Mouse (Mus musculus): ENCODE data around the gene Tyw1. TPM values are rescaled to one million over a fixed set of nuclear protein-coding genes. Genes with fewer than 3 reads are reported as not detected.
"Not testable (repeated sequence)": the region's sequence is repeated elsewhere in the genome, so short reads cannot be mapped to it uniquely, and the experiment has no call there.

Gene Tyw1
- polyA plus RNA-seq, 1 experiment from 2014 or later = 23.4 TPM

GRCm38 (mm10) chr5:130236302-130236701 lies 19.1 kb upstream of the Tyw1 start:
- no peak overlapping the region for H3K4me2 ChIP-seq
- no peaks in the 10 kb centered on the region for H3K27me3 ChIP-seq (replicated peaks)
- no peak overlapping the region for H3K4me3 ChIP-seq (replicated peaks)
- WGBS = 94% methylated on average over 8 of the region's 8 CpGs
- H3K9ac ChIP-seq = no peak overlapping the region
- H3K4me1 ChIP-seq = no peaks in the 10 kb centered on the region
- ATAC-seq (ENCODE audit: insufficient read depth, low FRiP score, low read depth) = no peak
- H3K27ac ChIP-seq = no peak overlapping the region
- peaks cover 78% of the 10 kb centered on the region for H3K36me3 ChIP-seq
- H3K9me3 ChIP-seq = no peaks in the 10 kb centered on the region

DNA sequence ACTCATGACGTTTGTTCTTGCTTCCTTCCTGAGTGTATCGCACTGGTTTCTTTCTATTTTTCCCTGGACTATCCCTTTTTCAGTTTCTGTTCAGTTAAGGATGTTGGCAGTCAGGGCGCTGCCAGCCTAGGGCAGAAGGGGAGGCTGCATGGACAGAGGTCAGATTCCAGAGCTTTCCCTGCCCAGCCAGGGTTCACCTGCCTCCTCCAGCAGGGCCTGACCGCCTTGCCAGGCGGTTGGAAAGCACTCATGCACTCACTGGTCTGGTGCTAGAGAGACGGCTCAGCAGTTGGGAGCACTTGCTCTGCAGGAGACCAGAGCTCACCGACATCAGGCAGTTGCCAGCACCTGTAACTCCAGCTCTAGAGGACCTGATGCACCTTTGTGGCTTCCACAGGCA lies 16.2 kb upstream of the Tyw1 start:
- no peaks in the 10 kb centered on the region for H3K9me3 ChIP-seq
- peaks cover 69% of the 10 kb centered on the region for H3K36me3 ChIP-seq
- WGBS = 89% methylated on average over 7 of the region's 7 CpGs

DNA sequence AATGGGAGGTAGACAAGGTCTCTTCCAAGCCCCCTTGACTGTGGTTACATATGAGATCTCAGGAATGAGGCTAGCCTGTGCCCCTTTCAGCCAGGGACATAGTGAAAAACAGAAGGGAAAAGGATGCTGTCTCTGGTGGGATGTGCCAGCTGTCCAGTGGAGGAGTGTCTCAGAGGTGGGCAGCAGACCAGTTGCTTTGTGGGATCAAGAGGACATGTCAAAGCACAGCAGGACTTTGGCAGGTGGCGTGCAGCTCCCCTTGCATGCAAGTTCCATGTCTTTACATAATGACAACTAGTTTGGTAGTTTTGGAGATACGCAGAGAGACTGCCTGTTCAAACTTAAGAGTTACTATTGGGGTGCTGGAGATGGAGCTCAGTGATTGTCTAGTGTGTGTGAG lies 15.6 kb upstream of the Tyw1 start:
- H3K36me3 ChIP-seq = peaks cover 70% of the 10 kb centered on the region
- WGBS = 94% methylated on average over 2 of the region's 2 CpGs

More for the DNA sequence above, 16.2 kb upstream of the Tyw1 start:
- Histone ChIP-seq H3K4me2 (no peak overlapping the region), H3K4me1 (no peaks in the 10 kb centered on the region), H3K27ac (no peak overlapping the region), H3K4me3 (replicated peaks) (no peak overlapping the region), H3K9ac (no peak overlapping the region), H3K27me3 (replicated peaks) (no peaks in the 10 kb centered on the region)
- ATAC-seq (ENCODE audit: insufficient read depth, low FRiP score, low read depth) = no peak

DNA sequence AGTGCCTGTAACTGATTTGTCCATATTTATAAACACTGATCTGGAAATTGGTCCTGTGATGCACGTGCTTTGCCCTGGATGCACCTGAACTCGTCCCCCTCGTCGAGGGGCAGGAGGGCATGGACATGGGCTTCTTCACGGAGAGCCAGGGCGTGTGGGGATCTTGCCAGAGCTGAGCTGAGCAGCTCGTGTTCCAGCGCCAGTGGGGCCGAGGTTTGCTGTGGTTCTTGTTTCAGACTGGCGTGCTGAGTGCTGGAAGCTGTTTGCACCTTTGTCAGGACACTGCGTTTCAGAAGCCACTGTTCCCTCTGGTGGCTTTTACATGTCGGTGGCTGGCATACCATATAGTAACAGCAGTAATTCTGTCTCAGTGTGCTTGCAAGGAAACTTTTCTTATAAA lies 14.0 kb upstream of the Tyw1 start:
- WGBS = 91% methylated on average over 12 of the region's 12 CpGs
- Histone ChIP-seq H3K27me3 (replicated peaks) (no peaks in the 10 kb centered on the region), H3K27ac (no peak overlapping the region), H3K4me1 (no peaks in the 10 kb centered on the region), H3K9me3 (no peaks in the 10 kb centered on the region), H3K9ac (no peak overlapping the region), H3K4me2 (no peak overlapping the region), H3K36me3 (peaks cover 73% of the 10 kb centered on the region), H3K4me3 (replicated peaks) (no peak overlapping the region)
- no peak for ATAC-seq (ENCODE audit: insufficient read depth, low FRiP score, low read depth)

More for the DNA sequence above, 15.6 kb upstream of the Tyw1 start:
- Histone ChIP-seq H3K9ac (no peak overlapping the region), H3K4me2 (no peak overlapping the region), H3K27ac (no peak overlapping the region), H3K9me3 (no peaks in the 10 kb centered on the region), H3K4me1 (no peaks in the 10 kb centered on the region), H3K27me3 (replicated peaks) (no peaks in the 10 kb centered on the region), H3K4me3 (replicated peaks) (no peak overlapping the region)
- ATAC-seq (ENCODE audit: insufficient read depth, low FRiP score, low read depth) = no peak

DNA sequence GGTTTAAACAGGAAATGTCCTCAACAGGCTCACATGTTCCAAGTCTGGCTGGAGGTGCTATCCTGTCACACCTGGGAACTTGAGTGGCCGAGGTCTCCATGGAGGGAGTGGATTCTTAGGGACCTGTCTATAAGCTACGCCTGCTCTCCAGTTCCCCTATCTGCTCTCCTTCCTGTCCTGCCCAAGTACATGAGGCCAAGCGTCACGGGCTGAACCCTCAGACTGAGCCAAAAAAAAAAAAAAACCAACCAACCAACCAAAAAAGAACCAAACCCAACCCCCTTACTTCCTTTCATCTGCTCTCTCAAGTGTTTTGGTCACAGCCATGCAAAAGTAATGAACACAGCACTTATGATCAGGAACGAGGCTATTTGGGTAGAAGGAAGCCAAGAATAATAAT lies 7.6 kb upstream of the Tyw1 start:
- Histone ChIP-seq H3K4me2 (no peak overlapping the region), H3K4me1 (no peaks in the 10 kb centered on the region), H3K9me3 (no peaks in the 10 kb centered on the region), H3K4me3 (replicated peaks) (no peak overlapping the region), H3K36me3 (peaks cover 77% of the 10 kb centered on the region), H3K27ac (no peak overlapping the region), H3K9ac (no peak overlapping the region), H3K27me3 (replicated peaks) (no peaks in the 10 kb centered on the region)
- 68% methylated on average over 5 of the region's 5 CpGs for WGBS
- ATAC-seq (ENCODE audit: insufficient read depth, low FRiP score, low read depth) = no peak

- no peaks in the 10 kb centered on the region for H3K9me3 ChIP-seq
- no peaks in the 10 kb centered on the region for H3K27me3 ChIP-seq (replicated peaks)
- H3K27ac ChIP-seq = peak overlapping the region; percentile 70
- H3K4me3 ChIP-seq (replicated peaks) = peak overlapping the region; percentile 57
- H3K4me2 ChIP-seq = peak overlapping the region; percentile 62
- 11% methylated on average over 19 of the region's 19 CpGs for WGBS
- peaks cover 29% of the 10 kb centered on the region for H3K36me3 ChIP-seq
- peak overlapping the region; percentile 32 for H3K9ac ChIP-seq
- H3K4me1 ChIP-seq = peaks cover 16% of the 10 kb centered on the region; the same call in 1 of the 2 replicates
- no peak for ATAC-seq (ENCODE audit: insufficient read depth, low FRiP score, low read depth)
Measured at GRCm38 (mm10) chr5:130254164-130255016, 1.0 kb upstream of the Tyw1 start.

DNA sequence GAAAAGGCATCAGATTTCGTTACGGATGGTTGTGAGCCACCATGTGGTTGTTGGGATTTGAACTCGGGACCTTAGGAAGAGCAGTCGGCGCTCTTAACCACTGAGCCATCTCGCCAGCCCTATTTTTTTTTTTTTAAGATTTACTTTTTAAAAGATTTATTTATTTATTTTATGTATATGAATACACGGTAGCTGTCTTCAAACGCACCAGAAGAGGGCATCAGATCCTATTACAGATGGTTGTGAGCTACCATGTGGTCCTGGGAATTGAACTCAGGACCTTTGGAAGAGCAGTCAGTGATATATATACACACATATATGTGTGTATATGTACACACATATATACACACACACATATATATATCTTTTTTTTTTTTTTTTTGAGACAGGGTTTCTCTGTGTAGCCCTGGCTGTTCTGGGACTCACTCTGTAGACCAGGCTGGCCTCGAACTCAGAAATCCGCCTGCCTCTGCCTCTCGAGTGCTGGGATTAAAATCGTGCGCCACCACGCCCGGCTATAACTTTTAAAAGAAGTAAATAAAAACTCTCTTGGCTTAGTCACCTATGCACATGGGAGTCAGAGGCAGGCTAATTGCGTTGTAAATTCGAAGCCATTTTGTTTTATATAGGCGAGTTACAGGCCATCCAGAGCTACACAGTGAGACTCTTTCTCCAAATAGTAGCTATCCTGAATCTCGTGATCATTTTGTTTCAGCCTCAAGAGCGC lies 543 bp downstream of the Tyw1 start:
- 26% methylated on average over 20 of the region's 20 CpGs for WGBS
- peak overlapping the region; percentile 67 for H3K27ac ChIP-seq
- not testable (repeated sequence) for H3K27me3 ChIP-seq (replicated peaks); H3K9me3 ChIP-seq; H3K9ac ChIP-seq
- ATAC-seq (ENCODE audit: insufficient read depth, low FRiP score, low read depth) = 0 out of 2 replicates have a peak, but pooled peaks have one; percentile 0
- H3K4me2 ChIP-seq = peak overlapping the region; percentile 62
- H3K4me3 ChIP-seq (replicated peaks) = peak overlapping the region; percentile 73
- H3K4me1 ChIP-seq = peaks cover 16% of the 10 kb centered on the region; the same call in 1 of the 2 replicates
- H3K36me3 ChIP-seq = peaks cover 16% of the 10 kb centered on the region

- no peaks in the 10 kb centered on the region for H3K27me3 ChIP-seq (replicated peaks)
Measured at GRCm38 (mm10) chr5:130256678-130257271, 1.4 kb downstream of the Tyw1 start.

GRCm38 (mm10) chr5:130257303-130257702 lies 1.9 kb downstream of the Tyw1 start:
- Histone ChIP-seq H3K9ac (peak overlapping the region; percentile 75), H3K27ac (peak overlapping the region; percentile 81), H3K9me3 (no peaks in the 10 kb centered on the region), H3K27me3 (replicated peaks) (no peaks in the 10 kb centered on the region), H3K36me3 (peaks cover 8% of the 10 kb centered on the region; the same call in 1 of the 2 replicates), H3K4me1 (peaks cover 16% of the 10 kb centered on the region; the same call in 1 of the 2 replicates), H3K4me2 (peak overlapping the region; percentile 69), H3K4me3 (replicated peaks) (peak overlapping the region; percentile 73)
- no peak for ATAC-seq (ENCODE audit: insufficient read depth, low FRiP score, low read depth)
- WGBS = 4% methylated on average over 8 of the region's 8 CpGs

More at GRCm38 (mm10) chr5:130256678-130257271, 1.4 kb downstream of the Tyw1 start:
- Histone ChIP-seq H3K27ac (peak overlapping the region; percentile 81), H3K9ac (peak overlapping the region; percentile 75), H3K36me3 (peaks cover 13% of the 10 kb centered on the region), H3K4me2 (peak overlapping the region; percentile 69), H3K4me3 (replicated peaks) (peak overlapping the region; percentile 73), H3K9me3 (no peaks in the 10 kb centered on the region), H3K4me1 (peaks cover 16% of the 10 kb centered on the region; the same call in 1 of the 2 replicates)
- peak; percentile 93 for ATAC-seq (ENCODE audit: insufficient read depth, low FRiP score, low read depth)
- under 1% methylated on average over 25 of the region's 25 CpGs for WGBS

- H3K27me3 ChIP-seq (replicated peaks) = no peaks in the 10 kb centered on the region
- no peak for ATAC-seq (ENCODE audit: insufficient read depth, low FRiP score, low read depth)
- H3K9ac ChIP-seq = no peak overlapping the region
- peaks cover 19% of the 10 kb centered on the region for H3K36me3 ChIP-seq
- no peaks in the 10 kb centered on the region for H3K4me1 ChIP-seq
- H3K27ac ChIP-seq = no peak overlapping the region
- no peaks in the 10 kb centered on the region for H3K9me3 ChIP-seq
- H3K4me2 ChIP-seq = no peak overlapping the region
- H3K4me3 ChIP-seq (replicated peaks) = no peak overlapping the region
- WGBS = 71% methylated on average over 11 of the region's 11 CpGs
Measured at GRCm38 (mm10) chr5:130263454-130263853, 8.0 kb downstream of the Tyw1 start.

- ATAC-seq (ENCODE audit: insufficient read depth, low FRiP score, low read depth) = no peak
- no peaks in the 10 kb centered on the region for H3K9me3 ChIP-seq
- no peak overlapping the region for H3K4me3 ChIP-seq (replicated peaks)
- no peaks in the 10 kb centered on the region for H3K4me1 ChIP-seq
- H3K36me3 ChIP-seq = peaks cover 22% of the 10 kb centered on the region
- no peak overlapping the region for H3K4me2 ChIP-seq
- no peak overlapping the region for H3K9ac ChIP-seq
- no peaks in the 10 kb centered on the region for H3K27me3 ChIP-seq (replicated peaks)
- WGBS = 83% methylated on average over 6 of the region's 6 CpGs
- H3K27ac ChIP-seq = no peak overlapping the region
Measured at GRCm38 (mm10) chr5:130264433-130265005, 9.1 kb downstream of the Tyw1 start.
